Mouse (Mus musculus): ENCODE measurements around the gene Gmppb. TPM values are rescaled to one million over a fixed set of nuclear protein-coding genes. Genes with fewer than 3 reads are reported as not detected.

The Gmppb gene
- polyA plus RNA-seq, 1 experiment from 2014 or later, result 105 TPM

DNA sequence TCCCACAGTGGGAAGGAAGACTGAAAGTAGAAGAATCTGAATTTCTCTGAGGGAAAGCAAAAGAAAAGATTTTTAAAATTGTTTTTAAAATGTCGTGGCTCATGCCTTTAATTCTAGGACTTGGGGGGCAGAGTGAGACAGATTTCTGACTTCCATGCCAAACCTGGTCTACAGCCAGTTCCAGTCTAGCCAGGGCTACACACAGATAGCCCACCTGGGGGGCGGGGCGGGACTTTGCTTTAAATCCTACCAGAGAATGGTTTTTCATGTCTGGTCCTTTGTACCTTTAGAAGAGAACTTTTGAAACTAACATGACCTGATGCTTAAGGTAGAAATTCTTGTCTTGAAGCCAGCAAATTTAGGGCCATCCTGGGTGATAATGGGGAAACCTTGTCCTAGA, 25.8 kb upstream of the Gmppb start:
- WGBS, result 94% methylated on average over 3 of the region's 3 CpGs

DNA sequence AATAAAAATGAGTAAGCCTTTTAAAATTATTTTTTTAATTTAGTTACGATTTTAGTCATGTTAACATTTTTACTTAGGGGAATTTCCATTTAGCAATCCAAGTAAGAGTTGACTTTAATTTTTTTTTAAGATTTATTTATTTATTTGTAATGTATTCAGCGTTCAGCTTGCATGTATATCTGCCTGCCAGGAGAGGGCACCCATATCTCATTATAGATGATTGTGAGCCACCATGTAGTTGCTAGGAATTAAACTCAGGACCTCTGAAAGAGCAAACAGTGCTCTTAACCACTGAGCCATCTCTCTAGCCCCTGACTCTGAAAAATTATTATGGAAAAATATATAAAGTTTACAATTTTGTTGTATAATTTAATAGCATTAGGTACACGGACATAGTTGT, 22.5 kb upstream of the Gmppb start:
- Histone ChIP-seq H3K4me1 (ENCODE audit: control insufficient read depth, insufficient read depth, low read length) (no peaks in the 10 kb centered on the region), H3K9me3 (ENCODE audit: control insufficient read depth, low read length) (no peaks in the 10 kb centered on the region), H3K4me3 (ENCODE audit: low read length) (no peak overlapping the region), H3K27ac (ENCODE audit: low read length) (no peak overlapping the region), H3K4me2 (ENCODE audit: low read depth, low read length) (no peak overlapping the region), H3K27me3 (replicated peaks; ENCODE audit: control insufficient read depth, insufficient read depth, low read length) (no peaks in the 10 kb centered on the region), H3K36me3 (ENCODE audit: control insufficient read depth, insufficient read depth, low read length) (peaks cover 12% of the 10 kb centered on the region), H3K9ac (ENCODE audit: low read depth, low read length) (no peak overlapping the region)
- WGBS, result 88% methylated on average over 3 of the region's 3 CpGs
- ATAC-seq, result no peak

More for the DNA sequence above, 25.8 kb upstream of the Gmppb start:
- H3K4me1 ChIP-seq (ENCODE audit: control insufficient read depth, insufficient read depth, low read length), result no peaks in the 10 kb centered on the region
- H3K27me3 ChIP-seq (replicated peaks; ENCODE audit: control insufficient read depth, insufficient read depth, low read length), result no peaks in the 10 kb centered on the region
- no peak overlapping the region for H3K4me3 ChIP-seq (ENCODE audit: low read length)
- H3K9ac ChIP-seq (ENCODE audit: low read depth, low read length), result no peak overlapping the region
- no peaks in the 10 kb centered on the region for H3K9me3 ChIP-seq (ENCODE audit: control insufficient read depth, low read length)
- no peak overlapping the region for H3K4me2 ChIP-seq (ENCODE audit: low read depth, low read length)
- no peak for ATAC-seq
- H3K36me3 ChIP-seq (ENCODE audit: control insufficient read depth, insufficient read depth, low read length), result peaks cover 12% of the 10 kb centered on the region
- no peak overlapping the region for H3K27ac ChIP-seq (ENCODE audit: low read length)

DNA sequence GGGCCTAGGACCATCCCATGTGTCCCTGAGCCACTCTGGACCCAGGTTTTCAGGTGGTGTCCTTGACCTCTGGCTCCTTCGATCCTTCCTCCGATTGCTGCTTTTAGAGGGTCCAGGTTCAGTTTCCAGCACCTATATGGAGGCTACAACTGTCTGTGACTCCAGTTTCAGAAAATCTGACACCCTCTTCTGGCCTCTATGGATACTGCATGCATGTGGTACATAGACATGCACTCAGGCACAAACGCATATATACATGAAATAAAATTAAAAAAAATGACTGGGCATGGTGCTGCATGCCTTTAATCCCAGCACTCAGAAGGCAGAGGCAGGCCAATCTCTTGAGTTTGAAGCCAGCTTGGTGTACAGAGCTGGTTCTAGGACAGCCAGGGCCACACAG, 21.2 kb upstream of the Gmppb start:
- no peaks in the 10 kb centered on the region for H3K9me3 ChIP-seq (ENCODE audit: control insufficient read depth, low read length)
- H3K27me3 ChIP-seq (replicated peaks; ENCODE audit: control insufficient read depth, insufficient read depth, low read length), result no peaks in the 10 kb centered on the region
- H3K4me1 ChIP-seq (ENCODE audit: control insufficient read depth, insufficient read depth, low read length), result no peaks in the 10 kb centered on the region
- H3K4me2 ChIP-seq (ENCODE audit: low read depth, low read length), result no peak overlapping the region
- no peak overlapping the region for H3K9ac ChIP-seq (ENCODE audit: low read depth, low read length)
- 96% methylated on average over 3 of the region's 3 CpGs for WGBS
- no peak for ATAC-seq
- H3K36me3 ChIP-seq (ENCODE audit: control insufficient read depth, insufficient read depth, low read length), result peaks cover 12% of the 10 kb centered on the region
- no peak overlapping the region for H3K27ac ChIP-seq (ENCODE audit: low read length)
- H3K4me3 ChIP-seq (ENCODE audit: low read length), result no peak overlapping the region

DNA sequence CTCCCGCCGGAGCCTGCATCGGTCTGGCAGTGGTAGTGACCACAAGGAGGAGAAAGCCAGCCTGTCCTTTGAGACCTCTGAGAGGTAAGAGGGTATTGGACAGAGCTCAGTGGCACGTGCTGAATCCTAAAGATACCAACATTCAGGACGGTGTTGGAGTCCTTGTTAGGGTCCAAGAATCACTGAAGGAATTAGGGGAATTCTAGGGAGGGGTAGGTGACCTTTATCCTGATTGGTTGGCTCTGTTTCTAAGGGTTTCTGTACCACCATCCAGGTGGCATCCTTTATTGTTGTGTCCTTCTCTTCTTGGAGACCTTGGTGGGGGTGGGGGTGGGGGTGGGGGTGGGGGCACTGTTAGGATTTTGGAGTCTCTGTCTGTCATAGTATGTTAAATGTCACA, 16.9 kb upstream of the Gmppb start:
- H3K36me3 ChIP-seq (ENCODE audit: control insufficient read depth, insufficient read depth, low read length), result peaks cover 10% of the 10 kb centered on the region
- ATAC-seq, result no peak
- H3K4me2 ChIP-seq (ENCODE audit: low read depth, low read length), result no peak overlapping the region
- H3K9me3 ChIP-seq (ENCODE audit: control insufficient read depth, low read length), result no peaks in the 10 kb centered on the region
- WGBS, result 91% methylated on average over 5 of the region's 5 CpGs
- no peak overlapping the region for H3K4me3 ChIP-seq (ENCODE audit: low read length)
- H3K4me1 ChIP-seq (ENCODE audit: control insufficient read depth, insufficient read depth, low read length), result no peaks in the 10 kb centered on the region
- H3K27me3 ChIP-seq (replicated peaks; ENCODE audit: control insufficient read depth, insufficient read depth, low read length), result no peaks in the 10 kb centered on the region
- H3K9ac ChIP-seq (ENCODE audit: low read depth, low read length), result no peak overlapping the region
- no peak overlapping the region for H3K27ac ChIP-seq (ENCODE audit: low read length)

DNA sequence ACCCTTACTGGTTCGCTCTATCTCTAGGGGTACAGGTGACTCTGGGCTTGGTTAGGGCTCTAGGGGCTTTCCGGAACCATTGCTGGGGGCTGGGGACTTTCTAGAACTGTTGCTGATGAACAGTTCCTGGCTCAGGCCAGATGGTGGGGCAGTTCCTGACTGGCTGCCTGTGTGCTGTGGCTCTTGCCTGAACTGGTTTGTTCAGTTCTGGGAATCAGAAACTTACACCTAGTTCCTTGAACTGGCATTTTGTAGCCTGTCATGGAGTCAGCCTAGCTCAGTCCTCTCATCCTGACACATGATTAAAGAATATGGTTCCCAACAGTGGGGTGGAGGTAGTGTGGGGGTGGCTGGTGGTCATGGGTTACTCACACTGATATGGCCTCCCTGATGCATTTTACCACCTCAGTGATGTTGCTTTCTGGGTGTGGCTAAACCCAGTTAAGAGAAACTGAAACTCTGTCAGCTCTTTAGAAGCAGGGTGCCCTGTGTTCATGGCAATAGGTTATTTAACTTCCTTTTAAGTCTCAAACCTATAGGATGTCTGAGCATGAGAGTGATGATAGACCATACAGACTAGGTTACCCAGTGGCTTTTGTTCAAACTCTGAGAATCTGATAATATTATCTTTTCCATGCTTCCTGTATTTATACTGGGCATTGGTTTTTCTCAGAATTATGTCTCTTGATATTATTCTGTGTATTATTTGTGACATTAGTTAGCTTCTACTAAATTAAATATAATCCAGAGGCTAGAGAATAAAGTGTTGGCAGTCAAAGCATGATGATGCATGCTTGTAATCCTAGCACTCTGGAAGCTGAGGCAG, 13.5 kb upstream of the Gmppb start:
- H3K27me3 ChIP-seq (replicated peaks; ENCODE audit: control insufficient read depth, insufficient read depth, low read length), result no peaks in the 10 kb centered on the region
- no peak overlapping the region for H3K4me2 ChIP-seq (ENCODE audit: low read depth, low read length)
- H3K27ac ChIP-seq (ENCODE audit: low read length), result no peak overlapping the region
- no peaks in the 10 kb centered on the region for H3K4me1 ChIP-seq (ENCODE audit: control insufficient read depth, insufficient read depth, low read length)
- H3K4me3 ChIP-seq (ENCODE audit: low read length), result no peak overlapping the region
- no peaks in the 10 kb centered on the region for H3K9me3 ChIP-seq (ENCODE audit: control insufficient read depth, low read length)
- ATAC-seq, result peak; percentile 76
- 96% methylated on average over 2 of the region's 2 CpGs for WGBS
- H3K36me3 ChIP-seq (ENCODE audit: control insufficient read depth, insufficient read depth, low read length), result peaks cover 3% of the 10 kb centered on the region; the same call in 1 of the 2 replicates
- no peak overlapping the region for H3K9ac ChIP-seq (ENCODE audit: low read depth, low read length)

DNA sequence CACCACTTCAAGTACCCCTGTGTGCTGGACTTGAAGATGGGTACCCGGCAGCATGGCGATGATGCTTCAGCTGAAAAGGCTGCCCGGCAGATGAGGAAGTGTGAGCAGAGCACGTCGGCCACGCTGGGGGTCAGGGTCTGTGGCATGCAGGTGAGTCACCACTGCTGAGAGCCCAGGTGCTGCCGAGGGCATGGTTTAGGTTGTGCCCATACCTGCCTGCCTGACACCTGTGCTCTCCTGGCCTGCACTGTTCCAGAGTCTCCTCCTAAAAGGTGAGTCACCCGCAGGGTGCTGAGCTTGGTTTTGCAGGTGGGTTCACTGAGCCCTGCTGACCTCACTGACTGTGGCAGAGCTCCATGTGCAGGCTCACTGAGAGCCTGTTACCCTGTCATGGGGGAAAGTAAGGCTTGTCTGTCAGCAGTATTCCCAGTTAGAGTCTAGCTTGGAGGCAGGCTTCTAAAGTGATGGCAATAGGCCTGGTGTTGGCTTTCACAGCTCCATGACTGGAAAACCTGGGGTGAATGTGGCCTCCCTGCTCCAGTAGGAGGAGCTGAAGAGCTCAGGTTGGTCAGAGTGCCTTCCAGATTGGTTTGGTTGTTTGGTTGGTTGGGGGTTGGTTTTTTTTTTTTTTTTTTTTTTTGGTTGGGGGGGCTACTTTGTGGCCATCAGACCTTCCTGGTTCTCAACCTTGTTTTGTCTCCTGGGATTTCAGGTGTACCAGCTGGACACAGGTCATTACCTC, 4.1 kb upstream of the Gmppb start:
- H3K9ac ChIP-seq (ENCODE audit: low read depth, low read length), result no peak overlapping the region
- H3K27me3 ChIP-seq (replicated peaks; ENCODE audit: control insufficient read depth, insufficient read depth, low read length), result no peaks in the 10 kb centered on the region
- no peak for ATAC-seq
- peaks cover 17% of the 10 kb centered on the region for H3K4me1 ChIP-seq (ENCODE audit: control insufficient read depth, insufficient read depth, low read length)
- no peak overlapping the region for H3K4me3 ChIP-seq (ENCODE audit: low read length)
- no peak overlapping the region for H3K4me2 ChIP-seq (ENCODE audit: low read depth, low read length)
- H3K36me3 ChIP-seq (ENCODE audit: control insufficient read depth, insufficient read depth, low read length), result 0 out of 2 replicates have a peak, but pooled peaks cover 9% of the 10 kb centered on the region
- H3K27ac ChIP-seq (ENCODE audit: low read length), result no peak overlapping the region
- H3K9me3 ChIP-seq (ENCODE audit: control insufficient read depth, low read length), result no peaks in the 10 kb centered on the region
- WGBS, result 98% methylated on average over 8 of the region's 8 CpGs

DNA sequence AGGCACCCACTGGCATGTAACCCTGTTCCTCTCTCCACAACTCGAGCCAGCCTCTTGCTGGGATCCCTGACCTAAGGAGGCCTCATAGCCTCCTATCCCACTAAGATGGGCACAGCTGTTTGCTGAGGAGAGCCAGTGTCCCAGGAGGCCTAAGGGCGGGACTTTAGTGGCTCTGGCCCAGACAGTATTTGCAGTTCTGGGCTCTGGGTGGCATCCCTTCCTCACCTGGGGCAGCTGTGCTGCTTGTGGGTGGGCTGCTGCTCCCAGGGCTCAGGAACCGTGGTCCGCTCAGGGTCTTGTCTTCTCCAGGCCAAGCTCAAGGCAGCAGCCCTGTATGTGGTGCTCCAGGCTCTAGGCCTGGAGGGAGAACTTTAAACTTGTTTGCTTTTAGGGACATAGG, 2.5 kb upstream of the Gmppb start:
- H3K36me3 ChIP-seq (ENCODE audit: control insufficient read depth, insufficient read depth, low read length), result peaks cover 16% of the 10 kb centered on the region; the same call in 1 of the 2 replicates
- H3K27me3 ChIP-seq (replicated peaks; ENCODE audit: control insufficient read depth, insufficient read depth, low read length), result no peaks in the 10 kb centered on the region
- no peak overlapping the region for H3K4me2 ChIP-seq (ENCODE audit: low read depth, low read length)
- peaks cover 25% of the 10 kb centered on the region for H3K4me1 ChIP-seq (ENCODE audit: control insufficient read depth, insufficient read depth, low read length)
- WGBS, result 95% methylated on average over 4 of the region's 4 CpGs
- H3K4me3 ChIP-seq (ENCODE audit: low read length), result no peak overlapping the region
- no peak overlapping the region for H3K27ac ChIP-seq (ENCODE audit: low read length)
- ATAC-seq, result no peak
- no peaks in the 10 kb centered on the region for H3K9me3 ChIP-seq (ENCODE audit: control insufficient read depth, low read length)
- H3K9ac ChIP-seq (ENCODE audit: low read depth, low read length), result no peak overlapping the region

DNA sequence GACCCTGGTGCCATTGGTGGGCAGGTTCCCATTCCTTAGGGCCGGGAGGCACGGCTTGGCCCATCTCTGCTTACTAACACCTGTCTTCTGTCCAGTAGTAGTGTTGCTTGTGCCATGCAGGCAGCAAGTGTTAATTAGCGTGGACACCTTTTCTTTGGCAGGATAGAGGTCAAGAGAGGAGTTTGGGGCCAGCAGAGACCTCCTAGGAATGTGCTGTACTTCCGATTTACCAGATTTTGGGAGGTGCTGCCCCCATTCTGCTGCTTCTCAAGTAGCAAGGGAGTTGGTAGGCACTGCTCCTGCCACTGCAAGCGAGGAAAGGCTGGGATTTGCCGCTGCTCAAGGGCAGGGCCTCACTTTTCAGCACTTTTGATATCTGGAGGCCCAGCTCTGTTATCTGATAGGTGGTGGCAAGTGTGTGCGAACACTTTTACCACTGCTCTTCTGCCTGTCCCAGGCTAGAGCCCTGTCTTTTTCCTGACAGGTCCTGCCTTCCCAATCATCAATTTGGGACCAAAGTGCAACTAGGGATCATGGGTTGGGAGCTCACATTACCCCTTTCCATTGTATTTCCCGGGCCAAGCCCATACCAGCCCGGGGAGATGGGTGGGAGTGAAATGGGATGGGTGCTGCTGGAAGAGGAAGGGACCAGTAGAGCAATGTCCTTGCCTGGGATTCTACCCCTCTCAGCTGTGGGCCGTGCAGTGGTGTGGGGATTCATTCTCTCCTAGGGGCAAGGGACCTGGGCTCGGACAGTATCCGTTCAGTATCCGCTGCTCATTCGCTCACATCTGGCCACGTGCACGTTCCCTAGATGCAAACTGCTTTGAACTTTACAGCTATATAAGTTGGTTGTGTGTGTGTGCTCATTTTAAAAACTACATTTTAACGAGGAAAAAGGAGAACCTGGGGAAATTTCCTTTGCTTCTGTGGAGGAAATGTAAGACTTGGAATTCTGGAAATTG, 1.2 kb upstream of the Gmppb start:
- Histone ChIP-seq H3K9me3 (ENCODE audit: control insufficient read depth, low read length) (no peaks in the 10 kb centered on the region), H3K4me1 (ENCODE audit: control insufficient read depth, insufficient read depth, low read length) (peaks cover 34% of the 10 kb centered on the region), H3K9ac (ENCODE audit: low read depth, low read length) (peak overlapping the region; percentile 67), H3K4me2 (ENCODE audit: low read depth, low read length) (peak overlapping the region; percentile 84), H3K27me3 (replicated peaks; ENCODE audit: control insufficient read depth, insufficient read depth, low read length) (no peaks in the 10 kb centered on the region), H3K4me3 (ENCODE audit: low read length) (peak overlapping the region; percentile 86), H3K36me3 (ENCODE audit: control insufficient read depth, insufficient read depth, low read length) (peaks cover 20% of the 10 kb centered on the region; the same call in 1 of the 2 replicates), H3K27ac (ENCODE audit: low read length) (peak overlapping the region; percentile 87)
- 44% methylated on average over 17 of the region's 17 CpGs for WGBS
- no peak for ATAC-seq

DNA sequence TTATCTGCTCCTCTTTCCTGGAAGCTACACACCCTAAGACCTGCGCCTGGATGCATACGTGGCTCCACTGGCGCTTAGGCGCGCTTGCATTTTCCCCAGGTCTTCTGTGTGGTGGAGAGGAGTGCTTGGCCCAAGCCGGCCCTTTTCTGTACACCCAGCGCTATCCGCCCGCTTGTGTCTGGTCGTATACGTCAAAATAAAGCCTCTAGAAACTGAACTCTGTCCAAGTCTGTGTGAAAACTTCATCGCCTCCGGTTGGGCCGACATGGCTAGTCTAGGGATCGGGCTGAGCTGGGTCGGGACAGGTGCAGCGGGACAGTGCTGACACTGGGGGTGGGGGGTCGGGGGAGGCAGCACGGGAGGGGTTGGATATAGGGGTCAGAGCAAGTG, 481 bp upstream of the Gmppb start:
- Histone ChIP-seq H3K27ac (ENCODE audit: low read length) (peak overlapping the region; percentile 87), H3K9ac (ENCODE audit: low read depth, low read length) (peak overlapping the region; percentile 67), H3K4me2 (ENCODE audit: low read depth, low read length) (peak overlapping the region; percentile 84), H3K4me1 (ENCODE audit: control insufficient read depth, insufficient read depth, low read length) (peaks cover 40% of the 10 kb centered on the region), H3K27me3 (replicated peaks; ENCODE audit: control insufficient read depth, insufficient read depth, low read length) (no peaks in the 10 kb centered on the region), H3K36me3 (ENCODE audit: control insufficient read depth, insufficient read depth, low read length) (peaks cover 20% of the 10 kb centered on the region; the same call in 1 of the 2 replicates), H3K9me3 (ENCODE audit: control insufficient read depth, low read length) (no peaks in the 10 kb centered on the region), H3K4me3 (ENCODE audit: low read length) (peak overlapping the region; percentile 86)
- 1% methylated on average over 19 of the region's 19 CpGs for WGBS
- peak; percentile 11 for ATAC-seq

Measured in intestine, embryonic 16.5 days (tissue).